Mouse (Mus musculus) splenic B cell, adult 2 months (primary cell): ENCODE data around the gene Rassf4.
A peak's percentile ranks its signal among the peaks of the same experiment; 100 is the strongest.

Experiments
- DNase-seq: peaks from one replicate; pipeline ENCODE4 v3.0.0-alpha.2; 2011; ENCODE audit warnings: low read depth, low spot score
- H3K27me3 ChIP-seq: 2 replicates; pipeline ENCODE4 v1.6.1; 2012; ENCODE audit warnings: mild to moderate bottlenecking, low read length, moderate library complexity, mixed read lengths; ENCODE audit not compliant: control insufficient read depth, poor library complexity, insufficient read depth, severe bottlenecking
- H3K36me3 ChIP-seq: 2 replicates; pipeline ENCODE4 v1.6.1; 2012; ENCODE audit warnings: mild to moderate bottlenecking, low read length, moderate library complexity, mixed read lengths; ENCODE audit not compliant: control insufficient read depth, poor library complexity, insufficient read depth, severe bottlenecking

The Rassf4 gene

DNA sequence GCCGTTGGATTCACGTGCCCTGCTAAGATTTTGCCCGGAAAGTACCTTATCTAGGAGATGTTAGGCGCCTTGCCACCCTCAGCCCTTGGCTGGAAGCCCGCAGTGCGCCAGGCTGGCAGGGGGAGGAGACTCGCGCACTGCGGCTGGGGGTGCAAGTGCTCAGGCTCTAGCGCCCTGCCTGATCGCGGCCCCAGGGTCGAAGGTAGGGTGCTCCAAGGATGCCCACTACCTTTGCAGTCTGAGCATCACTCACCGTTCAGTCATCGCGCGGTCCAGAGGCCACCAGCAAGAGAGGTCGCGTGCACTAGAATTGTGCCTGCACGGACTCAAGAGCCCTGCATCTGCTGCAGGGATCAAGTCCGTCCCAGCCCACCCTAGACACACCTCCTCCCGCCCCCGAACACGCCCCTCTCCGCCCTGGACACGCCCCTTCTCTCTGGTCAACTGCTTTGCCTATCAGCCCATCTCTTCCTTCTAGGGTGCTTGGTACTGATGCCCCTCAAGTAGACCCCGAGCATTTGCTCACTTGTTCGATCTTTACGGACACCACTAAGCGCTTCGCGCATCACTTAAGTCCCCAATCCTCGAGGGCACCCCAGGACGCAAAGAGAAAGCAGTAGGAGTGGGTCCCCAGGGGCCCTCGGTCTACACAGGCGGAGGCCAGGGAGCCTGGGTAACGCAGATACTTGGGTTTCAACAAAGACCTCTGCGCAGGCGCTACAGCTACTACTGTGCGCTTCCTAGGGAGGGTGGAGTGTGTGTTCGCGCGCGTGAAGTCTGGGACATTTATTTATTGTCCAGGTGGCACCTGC, at the start of gene Rassf4:
TSS of gene Rassf4 (minus strand) at position 482 of the 812 bp plus-strand sequence.
- no peaks in the 10 kb centered on the region for H3K27me3 ChIP-seq
- H3K36me3 ChIP-seq: no peaks in the 10 kb centered on the region
- peak; percentile 90 for DNase-seq

- DNase-seq: no peak
- Histone ChIP-seq H3K27me3 (no peaks in the 10 kb centered on the region), H3K36me3 (no peaks in the 10 kb centered on the region)
These were observed 45.2 kb upstream of the Rassf4 start for GRCm38 (mm10) chr6:116718920-116719319.

DNA sequence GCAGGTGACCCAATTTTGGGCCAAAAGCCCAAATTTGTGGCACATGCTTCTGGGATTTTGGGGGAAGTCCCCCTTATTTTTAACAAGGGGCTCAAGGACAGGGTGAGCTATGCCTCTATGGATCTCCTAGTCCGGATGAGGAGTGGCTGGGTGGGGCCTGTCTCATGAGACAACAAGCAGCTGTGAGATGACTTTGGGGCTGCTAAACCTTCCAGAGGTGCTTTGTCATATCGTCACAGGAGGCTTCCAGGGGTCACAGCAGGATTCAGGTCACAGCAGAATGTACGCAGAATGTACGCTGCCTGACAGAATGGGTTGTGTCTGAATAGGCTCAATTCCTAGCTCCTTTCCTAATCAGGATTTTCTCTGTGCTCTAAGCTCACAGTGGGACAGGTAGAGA, 44.6 kb upstream of the Rassf4 start:
- H3K27me3 ChIP-seq: no peaks in the 10 kb centered on the region
- DNase-seq: no peak
- no peaks in the 10 kb centered on the region for H3K36me3 ChIP-seq

DNA sequence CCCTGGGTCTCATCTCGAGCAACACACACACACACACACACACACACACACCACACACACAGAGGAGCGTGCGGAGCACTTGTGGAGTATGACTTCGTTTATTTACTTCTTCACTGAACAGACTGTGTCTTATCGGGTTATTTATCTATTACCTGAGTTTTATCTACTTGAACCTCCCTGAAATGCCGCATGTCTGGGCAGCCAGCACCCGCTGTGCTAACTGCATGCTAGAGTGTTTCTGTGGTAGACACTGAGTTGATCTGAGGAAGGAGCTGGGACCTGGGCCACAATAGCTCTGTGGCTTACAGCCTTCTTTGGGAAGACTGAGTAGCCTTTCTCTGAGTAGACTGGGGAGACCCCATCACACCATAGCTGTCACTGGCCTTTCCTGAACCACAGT, 44.1 kb upstream of the Rassf4 start:
- Histone ChIP-seq H3K36me3 (no peaks in the 10 kb centered on the region), H3K27me3 (no peaks in the 10 kb centered on the region)
- DNase-seq: no peak

GRCm38 (mm10) chr6:116716666-116717065, 42.9 kb upstream of the Rassf4 start, which contains the start of gene Tmem72:
Gene Tmem72 (minus strand): TSS chr6:116716913.
- H3K27me3 ChIP-seq: no peaks in the 10 kb centered on the region
- no peak for DNase-seq
- H3K36me3 ChIP-seq: no peaks in the 10 kb centered on the region

DNA sequence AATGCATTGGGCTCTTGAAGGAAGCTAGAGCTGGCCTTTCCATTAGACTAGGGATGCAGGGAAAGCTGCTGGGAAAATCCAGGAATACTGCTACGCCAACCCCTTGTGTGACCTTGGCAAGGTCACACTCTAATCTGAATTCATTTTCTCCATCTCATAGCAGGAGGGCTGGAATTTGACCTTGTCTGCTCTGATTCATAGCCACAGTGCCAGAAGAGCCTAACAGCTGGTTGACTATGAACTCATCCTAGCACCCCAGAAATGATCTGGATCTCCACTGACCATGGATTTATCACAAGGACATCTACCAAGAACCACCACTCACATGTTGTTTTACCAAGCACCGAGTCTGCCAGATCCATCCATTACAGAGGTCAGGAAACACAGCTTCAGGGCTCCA, 41.4 kb upstream of the Rassf4 start:
- no peaks in the 10 kb centered on the region for H3K27me3 ChIP-seq

GRCm38 (mm10) chr6:116714576-116714975, 40.8 kb upstream of the Rassf4 start:
- Histone ChIP-seq H3K36me3 (no peaks in the 10 kb centered on the region), H3K27me3 (no peaks in the 10 kb centered on the region)
- DNase-seq: no peak

More for the DNA sequence above, 41.4 kb upstream of the Rassf4 start:
- DNase-seq: no peak
- H3K36me3 ChIP-seq: no peaks in the 10 kb centered on the region

DNA sequence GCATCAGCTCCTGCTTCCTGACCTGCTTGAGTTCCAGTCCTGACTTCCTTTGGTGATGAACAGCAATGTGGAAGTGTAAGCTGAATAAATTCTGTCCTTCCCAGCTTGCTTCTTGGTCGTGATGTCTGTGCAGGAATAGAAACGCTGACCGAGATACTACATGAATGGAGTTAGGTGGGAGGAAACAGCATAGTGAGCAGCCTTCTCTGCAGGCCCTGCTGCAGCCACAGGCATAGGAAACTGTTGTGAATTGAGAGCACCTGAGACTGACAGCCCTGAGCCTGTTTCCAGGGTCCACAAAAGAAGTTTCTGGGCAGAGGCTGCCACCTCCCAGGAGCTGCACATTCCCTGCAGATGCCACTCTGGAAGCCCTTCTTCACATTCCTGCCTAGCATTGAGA, 40.2 kb upstream of the Rassf4 start:
- no peaks in the 10 kb centered on the region for H3K27me3 ChIP-seq
- no peak for DNase-seq
- no peaks in the 10 kb centered on the region for H3K36me3 ChIP-seq

GRCm38 (mm10) chr6:116712503-116712902, 38.8 kb upstream of the Rassf4 start:
- H3K27me3 ChIP-seq: no peaks in the 10 kb centered on the region
- no peaks in the 10 kb centered on the region for H3K36me3 ChIP-seq
- no peak for DNase-seq

DNA sequence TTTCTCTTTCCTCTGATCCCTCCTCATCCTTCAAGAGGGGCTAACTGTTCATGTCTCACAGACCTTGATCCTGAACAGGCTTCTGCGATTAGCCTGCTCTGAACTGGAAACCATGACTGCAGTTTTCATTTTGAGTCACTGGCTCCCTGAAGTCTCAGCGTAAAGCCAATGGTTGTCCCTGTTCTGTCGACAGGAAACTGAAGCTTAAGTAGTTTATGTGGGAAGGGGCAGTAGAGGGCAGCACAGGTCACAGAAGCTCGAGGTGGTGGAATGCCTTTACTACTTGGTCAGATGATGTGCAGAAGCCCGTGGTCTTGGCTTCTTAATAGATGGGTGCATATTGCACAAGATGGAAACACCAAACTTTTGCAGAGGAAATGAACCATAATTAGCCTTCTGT, 38.3 kb upstream of the Rassf4 start:
- Histone ChIP-seq H3K36me3 (no peaks in the 10 kb centered on the region), H3K27me3 (no peaks in the 10 kb centered on the region)
- peak; percentile 36 for DNase-seq

DNA sequence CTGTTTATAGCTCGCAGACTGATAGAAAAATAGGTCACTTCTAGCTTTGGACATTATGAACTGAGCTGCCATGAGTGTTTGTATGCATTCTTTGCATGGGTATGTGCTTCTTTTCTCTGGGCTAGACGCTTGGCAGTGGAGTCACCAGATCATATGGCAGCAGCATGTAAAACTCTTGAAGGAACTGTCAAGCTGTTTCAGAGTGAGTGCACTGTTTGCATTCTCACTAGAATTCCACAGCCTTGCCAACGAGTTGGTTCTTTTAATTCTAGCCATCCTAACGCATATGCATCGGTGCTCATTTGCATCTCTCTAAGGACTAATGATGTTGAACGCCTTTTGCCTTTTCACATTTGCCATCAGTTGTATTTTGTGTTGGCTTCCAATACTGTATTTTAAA, 30.6 kb upstream of the Rassf4 start:
- H3K36me3 ChIP-seq: no peaks in the 10 kb centered on the region

GRCm38 (mm10) chr6:116700821-116701220, 27.1 kb upstream of the Rassf4 start:
- no peaks in the 10 kb centered on the region for H3K27me3 ChIP-seq

More for the DNA sequence above, 30.6 kb upstream of the Rassf4 start:
- no peak for DNase-seq
- no peaks in the 10 kb centered on the region for H3K27me3 ChIP-seq

GRCm38 (mm10) chr6:116697896-116698425, 24.2 kb upstream of the Rassf4 start:
- no peak for DNase-seq

More at GRCm38 (mm10) chr6:116700821-116701220, 27.1 kb upstream of the Rassf4 start:
- DNase-seq: no peak
- no peaks in the 10 kb centered on the region for H3K36me3 ChIP-seq

DNA sequence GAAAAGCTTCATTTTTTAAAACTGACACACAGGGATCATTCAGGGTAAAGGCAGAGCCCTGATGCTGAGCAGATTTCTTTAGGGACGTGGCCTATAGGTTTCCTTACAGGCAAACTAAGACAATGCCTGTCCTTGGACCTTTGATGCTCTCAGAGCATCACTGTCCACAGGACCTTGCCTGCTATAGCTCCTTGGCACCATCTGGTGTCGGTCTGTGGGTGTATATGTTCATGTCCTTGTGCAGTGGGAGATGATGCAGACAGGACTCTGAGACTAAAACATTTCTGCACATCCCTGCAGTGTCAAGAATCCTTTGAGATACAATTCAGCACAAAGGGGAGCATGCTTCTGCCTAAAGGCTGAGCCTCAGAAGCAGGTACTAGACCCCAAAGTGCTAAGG, 23.7 kb upstream of the Rassf4 start:
- peak; percentile 84 for DNase-seq
- no peaks in the 10 kb centered on the region; the same call in 1 of the 2 replicates for H3K27me3 ChIP-seq
- H3K36me3 ChIP-seq: no peaks in the 10 kb centered on the region

More at GRCm38 (mm10) chr6:116697896-116698425, 24.2 kb upstream of the Rassf4 start:
- Histone ChIP-seq H3K36me3 (no peaks in the 10 kb centered on the region), H3K27me3 (no peaks in the 10 kb centered on the region; the same call in 1 of the 2 replicates)

DNA sequence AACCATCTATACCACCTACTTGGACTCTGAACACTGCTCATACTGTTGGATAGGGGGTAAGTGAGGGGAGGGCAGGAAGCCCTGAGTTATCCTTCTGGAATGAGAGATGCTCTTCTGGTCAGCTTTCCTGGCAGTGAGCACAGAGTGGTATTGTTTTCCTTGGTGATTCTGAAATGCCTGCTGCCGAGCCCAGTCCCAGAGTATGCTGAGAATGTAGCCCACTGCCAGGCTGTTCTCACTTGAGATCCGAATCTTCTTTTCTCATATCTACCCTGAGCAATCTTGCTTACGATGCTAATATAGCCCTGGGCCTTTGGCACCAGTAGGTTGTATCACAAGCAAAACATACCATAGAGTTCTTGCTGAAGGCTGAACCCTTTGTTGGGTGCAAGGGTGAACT, 20.6 kb upstream of the Rassf4 start:
- H3K27me3 ChIP-seq: no peaks in the 10 kb centered on the region; the same call in none of the 2 replicates
- no peaks in the 10 kb centered on the region for H3K36me3 ChIP-seq
- DNase-seq: no peak
